Mouse (Mus musculus) stomach, postnatal 0 days (tissue): ENCODE data around the gene Rala.
A peak's percentile ranks its signal among the peaks of the same experiment; 100 is the strongest.

Experiments used
- CTCF ChIP-seq: IDR thresholded peaks from 2 replicates; pipeline ENCODE4 v1.5.1; 2016; ENCODE audit warnings: antibody characterized with exemption, low read depth, mild to moderate bottlenecking, moderate library complexity
- EP300 ChIP-seq: optimal IDR thresholded peaks from 2 replicates; pipeline ENCODE3; 2016; ENCODE audit warnings: antibody characterized with exemption

GRCm38 (mm10) chr13:17837610-17838483, 106.2 kb downstream of the Rala start:
- peak; percentile 84 for TF ChIP-seq CTCF
- peak; percentile 57 for TF ChIP-seq EP300
